Mouse (Mus musculus): Measurements from ENCODE around the gene Rab5c. TPM values are rescaled to one million over a fixed set of nuclear protein-coding genes. Genes with fewer than 3 reads are reported as not detected.

Gene Rab5c
- 10 to 100 TPM; 40.3 to 42.7 TPM for total RNA-seq (2021)
- long read RNA-seq, experiment 1, transcript Rab5c-202 (6 exons, 1,915 nt), result major isoform, 13 of 14 reads
- long read RNA-seq, experiment 1, partial matches to known transcripts, result 0 of 14 reads
- long read RNA-seq, experiment 1, other reads (novel, unspliced or antisense), result 1 of 14 reads
- long read RNA-seq, experiment 2, transcript Rab5c-202 (6 exons, 1,915 nt), result major isoform, 7 of 12 reads
- long read RNA-seq, experiment 2, partial matches to known transcripts, result 0 of 12 reads
- long read RNA-seq, experiment 2, other reads (novel, unspliced or antisense), result 5 of 12 reads

- peak; percentile 99 for DNase-seq (ENCODE audit: low spot score)
These were observed at the start of gene Rab5c for GRCm38 (mm10) chr11:100738066-100738604. Gene Rab5c, minus strand, starts transcription at chr11:100738215.

DNA sequence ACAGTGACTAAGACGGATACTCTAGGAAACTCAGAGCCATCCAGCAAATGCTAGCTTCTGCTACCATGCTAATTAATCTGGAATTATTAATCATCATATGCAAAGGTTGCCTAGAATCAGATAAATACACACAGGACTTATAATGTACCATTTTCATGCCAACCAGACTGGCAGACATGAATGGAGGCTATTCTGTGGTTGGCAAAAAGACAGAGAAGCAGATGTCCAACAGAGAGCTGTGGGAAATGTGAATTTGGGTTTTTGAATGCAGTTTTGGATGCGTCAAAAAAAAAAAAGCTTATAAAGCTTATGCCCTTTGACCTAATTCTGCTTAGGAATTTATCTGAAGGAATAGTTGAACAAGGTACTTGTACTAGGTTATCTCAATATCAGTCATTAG, 47.8 kb upstream of the Rab5c start:
- DNase-seq (ENCODE audit: low spot score), result no peak

GRCm38 (mm10) chr11:100784286-100784685, 46.3 kb upstream of the Rab5c start:
- no peak for DNase-seq (ENCODE audit: low spot score)

DNA sequence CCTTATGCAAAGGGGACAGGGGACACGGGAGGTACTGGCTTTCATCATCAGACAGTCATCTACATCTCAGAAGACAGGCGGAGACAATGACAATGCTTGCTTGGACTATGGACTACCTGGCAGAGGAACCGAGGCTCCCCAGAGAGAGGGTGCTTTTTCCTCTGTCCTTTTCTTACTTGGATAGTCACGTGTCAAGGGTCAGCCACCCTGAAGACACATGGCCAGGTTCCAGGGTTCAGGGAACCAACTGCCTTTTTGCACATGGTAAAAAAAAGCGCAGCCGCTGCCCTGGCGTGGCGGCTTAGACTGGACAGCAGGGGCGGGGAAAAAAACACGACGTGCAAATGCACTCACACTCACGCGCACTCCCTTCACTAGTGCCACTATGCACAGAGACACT, 44.6 kb upstream of the Rab5c start:
- DNase-seq (ENCODE audit: low spot score), result no peak

GRCm38 (mm10) chr11:100781763-100782475, 43.9 kb upstream of the Rab5c start:
- DNase-seq (ENCODE audit: low spot score), result no peak

GRCm38 (mm10) chr11:100780247-100780646, 42.2 kb upstream of the Rab5c start:
- DNase-seq (ENCODE audit: low spot score), result no peak

GRCm38 (mm10) chr11:100778069-100778468, 40.1 kb upstream of the Rab5c start:
- no peak for DNase-seq (ENCODE audit: low spot score)

GRCm38 (mm10) chr11:100775921-100776320, 37.9 kb upstream of the Rab5c start:
- no peak for DNase-seq (ENCODE audit: low spot score)

DNA sequence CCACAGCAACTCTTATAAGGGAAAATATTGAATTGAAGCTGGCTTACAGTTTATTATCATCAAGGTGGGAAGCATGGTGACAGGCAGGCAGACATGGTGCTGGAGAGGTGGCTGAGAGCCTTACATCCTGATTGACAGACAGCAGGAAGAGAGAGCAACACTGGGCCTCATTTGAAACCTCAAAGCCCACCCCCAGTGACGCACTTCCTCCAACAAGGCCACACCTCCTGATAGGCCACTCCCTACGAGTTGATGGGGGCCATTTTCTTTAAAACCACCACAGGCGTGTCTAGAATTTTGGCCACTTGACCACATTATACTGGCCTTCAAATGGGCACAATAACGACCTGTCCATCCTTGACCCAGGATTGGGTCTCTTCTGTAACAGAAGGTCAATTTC, 36.2 kb upstream of the Rab5c start:
- no peak for DNase-seq (ENCODE audit: low spot score)

GRCm38 (mm10) chr11:100770646-100771408, 32.8 kb upstream of the Rab5c start, which contains the start of gene Ghdc:
Gene Ghdc, minus strand, starts transcription at chr11:100770957.
- DNase-seq (ENCODE audit: low spot score), result peak; percentile 90

DNA sequence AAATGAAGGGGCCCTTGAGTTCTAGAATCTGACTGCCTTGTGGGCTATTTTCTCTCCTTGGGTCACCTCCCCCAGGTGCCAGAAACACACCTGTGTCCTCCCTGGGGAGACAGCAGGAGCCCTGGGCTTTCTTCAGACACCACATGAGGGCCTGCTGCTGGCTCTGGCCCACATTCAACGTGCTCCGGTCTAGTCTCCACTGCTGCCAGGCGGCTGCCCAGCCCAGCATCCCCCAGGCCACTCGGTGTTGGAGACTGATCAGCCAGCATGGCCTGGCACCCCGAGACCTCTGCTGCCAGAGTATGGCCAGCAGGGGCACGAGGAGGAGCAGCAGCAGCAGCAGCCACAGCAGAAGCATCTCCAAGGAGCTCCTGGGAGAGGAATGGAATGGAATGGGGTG, 32.0 kb upstream of the Rab5c start:
- DNase-seq (ENCODE audit: low spot score), result no peak

- DNase-seq (ENCODE audit: low spot score), result no peak
These were observed 29.9 kb upstream of the Rab5c start for GRCm38 (mm10) chr11:100767871-100768270.

GRCm38 (mm10) chr11:100766726-100767125, 28.7 kb upstream of the Rab5c start:
- DNase-seq (ENCODE audit: low spot score), result no peak

DNA sequence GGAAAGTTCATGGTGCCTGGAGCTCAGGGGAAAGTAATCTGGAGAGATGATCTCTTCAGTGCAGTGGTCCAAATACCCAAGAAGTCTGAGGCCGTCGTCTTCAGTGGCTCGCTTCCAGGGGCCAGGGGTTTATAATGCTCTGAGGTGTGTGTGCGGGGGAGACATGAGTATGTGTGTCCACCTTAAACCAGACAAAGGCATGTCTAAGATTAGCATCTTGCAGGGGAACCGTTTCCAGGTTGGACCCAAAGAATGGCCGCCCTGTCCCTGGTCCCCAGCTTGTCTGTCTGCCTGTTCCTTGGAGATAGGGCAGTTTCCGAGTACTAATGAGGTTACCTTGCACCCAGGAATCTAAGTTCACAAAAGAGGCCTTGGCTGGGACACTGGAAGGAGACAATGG, 24.8 kb upstream of the Rab5c start, which contains the start of gene Hcrt:
Gene Hcrt, minus strand, starts transcription at position 101 of the 400 bp plus-strand sequence.
- no peak for DNase-seq (ENCODE audit: low spot score)

GRCm38 (mm10) chr11:100761547-100762045, 23.6 kb upstream of the Rab5c start:
- DNase-seq (ENCODE audit: low spot score), result peak; percentile 91

GRCm38 (mm10) chr11:100759611-100760233, 21.7 kb upstream of the Rab5c start, which contains the start of gene Kcnh4:
Gene Kcnh4, minus strand, starts transcription at chr11:100759942.
- no peak for DNase-seq (ENCODE audit: low spot score)

DNA sequence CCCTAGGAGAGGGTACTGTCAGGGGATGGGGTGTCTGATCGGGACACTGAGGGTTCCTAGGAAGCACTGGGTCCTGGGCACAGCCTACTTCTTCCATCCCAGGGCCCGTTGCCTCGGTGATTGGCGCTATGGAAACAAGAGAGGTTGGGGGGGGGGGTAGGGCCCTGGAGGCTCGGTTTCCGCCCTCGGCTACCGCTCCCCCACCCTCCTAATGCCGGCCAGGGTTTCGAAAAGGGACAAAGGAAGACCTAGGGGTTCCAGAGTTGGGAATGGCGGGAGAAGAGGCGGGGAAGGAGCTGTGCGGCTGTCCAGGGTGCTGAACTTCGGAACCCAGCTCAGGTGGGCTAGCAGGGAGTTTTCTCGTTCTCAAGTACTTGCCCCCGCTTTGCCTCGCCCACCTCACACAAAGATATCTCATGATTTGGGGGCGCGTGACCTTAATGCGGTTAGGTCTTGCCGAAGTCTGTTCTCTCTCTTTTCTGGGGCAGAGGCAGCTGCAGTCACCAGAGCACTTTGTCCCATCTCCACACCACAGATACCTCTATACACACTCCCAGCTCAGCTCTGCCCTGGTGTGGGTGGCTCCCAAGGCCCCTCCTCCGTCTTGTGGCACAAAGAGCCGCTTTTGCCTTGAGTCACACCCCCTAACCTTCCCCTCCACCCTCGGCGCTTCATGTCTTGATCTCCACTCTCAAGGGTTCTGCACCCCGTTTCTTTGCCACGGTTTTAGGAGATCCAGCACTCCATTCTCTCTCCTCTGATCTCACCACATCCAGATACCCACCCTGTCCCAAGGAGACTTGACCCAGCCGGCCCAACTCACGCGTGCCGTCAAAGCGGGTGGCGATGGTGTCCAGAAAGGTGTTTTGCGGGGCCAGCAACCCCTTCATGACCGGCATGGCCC, 20.9 kb upstream of the Rab5c start:
- DNase-seq (ENCODE audit: low spot score), result no peak

GRCm38 (mm10) chr11:100757566-100757965, 19.6 kb upstream of the Rab5c start:
- DNase-seq (ENCODE audit: low spot score), result no peak

- no peak for DNase-seq (ENCODE audit: low spot score)
These were observed 18.5 kb upstream of the Rab5c start for GRCm38 (mm10) chr11:100756476-100756875.

- DNase-seq (ENCODE audit: low spot score), result no peak
These were observed 16.7 kb upstream of the Rab5c start for GRCm38 (mm10) chr11:100754693-100755057.
